Mouse (Mus musculus): ENCODE data around the gene Hacd1.

- TF ChIP-seq CTCF (IDR thresholded peaks at IDR 0.05) (no peak), EP300 (IDR thresholded peaks at IDR 0.05) (no peak)
These were observed 220.9 kb downstream of the Hacd1 start for GRCm38 (mm10) chr2:13834989-13835388.
